Mouse (Mus musculus) testis, adult 2 months (tissue): ENCODE measurements around the gene Cfl1. TPM values are rescaled to one million over a fixed set of nuclear protein-coding genes. Genes with fewer than 3 reads are reported as not detected.
A peak's percentile ranks its signal among the peaks of the same experiment; 100 is the strongest.

Source experiments
- H3K27ac ChIP-seq: fragments of 200-500 bp; 2 replicates; pipeline ENCODE4 v1.5.1; 2012; ENCODE audit warnings: low read depth, low read length; ENCODE audit not compliant: control insufficient read depth, insufficient read depth
- H3K27me3 ChIP-seq: fragments of 200-500 bp; 2 replicates; pipeline ENCODE4 v1.6.1; 2012; ENCODE audit warnings: mild to moderate bottlenecking, low read length, moderate library complexity; ENCODE audit not compliant: control insufficient read depth, insufficient read depth
- H3K36me3 ChIP-seq: fragments of 200-500 bp; 2 replicates; pipeline ENCODE4 v1.6.1; 2012; ENCODE audit warnings: mild to moderate bottlenecking, low read length; ENCODE audit not compliant: control insufficient read depth, insufficient read depth
- H3K4me1 ChIP-seq: fragments of 200-500 bp; 2 replicates; pipeline ENCODE4 v1.6.1; 2012; ENCODE audit warnings: low read length; ENCODE audit not compliant: control insufficient read depth, insufficient read depth
- H3K4me3 ChIP-seq: fragments of 200-500 bp; 2 replicates; pipeline ENCODE4 v1.5.1; 2012; ENCODE audit warnings: low read depth, mild to moderate bottlenecking, low read length, moderate library complexity, mixed read lengths; ENCODE audit not compliant: control insufficient read depth
- CTCF ChIP-seq: fragments of 200-500 bp; IDR thresholded peaks from 2 replicates; pipeline ENCODE4 v1.5.1; 2012; ENCODE audit warnings: low read depth, mild to moderate bottlenecking, inconsistent platforms, low read length, moderate library complexity; ENCODE audit not compliant: control insufficient read depth, insufficient read depth, insufficient replicate concordance
- POLR2A ChIP-seq: fragments of 200-500 bp; IDR thresholded peaks from 2 replicates; pipeline ENCODE4 v1.6.1; 2012; ENCODE audit warnings: low read depth, mild to moderate bottlenecking, inconsistent platforms, low read length, moderate library complexity; ENCODE audit not compliant: control insufficient read depth
- polyA plus RNA-seq: library from polyadenylated mRNA; depleted of rRNA; stranded (reverse); fragments of >200 nt; gene quantifications from 2 replicates; pipeline ENCODE4 v1.2.3, GENCODE M21; 2012; rRNA removed

Cfl1 gene
- polyA plus RNA-seq, 1 experiment: 243 TPM

- Histone ChIP-seq H3K27ac (no peak overlapping the region), H3K4me1 (peaks cover 6% of the 10 kb centered on the region; the same call in 1 of the 2 replicates), H3K4me3 (no peak overlapping the region), H3K27me3 (no peaks in the 10 kb centered on the region), H3K36me3 (no peaks in the 10 kb centered on the region; the same call in 1 of the 2 replicates)
- TF ChIP-seq POLR2A (no peak), CTCF (no peak)
Observed at GRCm38 (mm10) chr19:5525204-5525603, 34.9 kb downstream of the Cfl1 start.

GRCm38 (mm10) chr19:5529325-5530137 is 39.3 kb downstream of the Cfl1 start:
- Histone ChIP-seq H3K4me1 (peaks cover 4% of the 10 kb centered on the region; the same call in 1 of the 2 replicates), H3K36me3 (no peaks in the 10 kb centered on the region; the same call in 1 of the 2 replicates), H3K4me3 (peak overlapping the region; percentile 39), H3K27ac (no peak overlapping the region), H3K27me3 (no peaks in the 10 kb centered on the region)
- no peak for TF ChIP-seq POLR2A
- TF ChIP-seq CTCF: peak; percentile 95

- TF ChIP-seq POLR2A (no peak), CTCF (no peak)
- Histone ChIP-seq H3K4me3 (no peak overlapping the region), H3K36me3 (no peaks in the 10 kb centered on the region; the same call in 1 of the 2 replicates), H3K27me3 (no peaks in the 10 kb centered on the region), H3K4me1 (peaks cover 4% of the 10 kb centered on the region; the same call in 1 of the 2 replicates), H3K27ac (no peak overlapping the region)
Observed at GRCm38 (mm10) chr19:5530138-5530524, 39.9 kb downstream of the Cfl1 start.

GRCm38 (mm10) chr19:5532520-5532919 is 42.3 kb downstream of the Cfl1 start:
- H3K27me3 ChIP-seq: no peaks in the 10 kb centered on the region
- no peaks in the 10 kb centered on the region; the same call in 1 of the 2 replicates for H3K36me3 ChIP-seq
- H3K4me1 ChIP-seq: peaks cover 4% of the 10 kb centered on the region; the same call in 1 of the 2 replicates
- TF ChIP-seq CTCF (no peak), POLR2A (no peak)
- H3K27ac ChIP-seq: no peak overlapping the region
- no peak overlapping the region for H3K4me3 ChIP-seq

- no peaks in the 10 kb centered on the region for H3K4me1 ChIP-seq
- H3K27me3 ChIP-seq: no peaks in the 10 kb centered on the region
- TF ChIP-seq POLR2A (no peak), CTCF (no peak)
- no peaks in the 10 kb centered on the region for H3K36me3 ChIP-seq
- no peak overlapping the region for H3K27ac ChIP-seq
- H3K4me3 ChIP-seq: no peak overlapping the region
Observed at GRCm38 (mm10) chr19:5538786-5539185, 48.5 kb downstream of the Cfl1 start.

GRCm38 (mm10) chr19:5543362-5543761 is 53.1 kb downstream of the Cfl1 start:
- Histone ChIP-seq H3K36me3 (no peaks in the 10 kb centered on the region), H3K4me3 (no peak overlapping the region), H3K4me1 (no peaks in the 10 kb centered on the region), H3K27me3 (no peaks in the 10 kb centered on the region), H3K27ac (no peak overlapping the region)
- no peak for TF ChIP-seq POLR2A
- no peak for TF ChIP-seq CTCF

- H3K27me3 ChIP-seq: no peaks in the 10 kb centered on the region
- H3K4me3 ChIP-seq: no peak overlapping the region
- no peaks in the 10 kb centered on the region for H3K36me3 ChIP-seq
- no peaks in the 10 kb centered on the region for H3K4me1 ChIP-seq
- no peak overlapping the region for H3K27ac ChIP-seq
- TF ChIP-seq CTCF (no peak), POLR2A (no peak)
Observed at GRCm38 (mm10) chr19:5544031-5544430, 53.8 kb downstream of the Cfl1 start.

Other genes starting within 250 kb of the Cfl1 start
- gene Pacs1, start 217.3 kb upstream of the Cfl1 start, polyA plus RNA-seq: 163 and 169 TPM in 2 replicates
- 92.2 and 93.4 TPM in 2 replicates for gene Sf3b2, start 195.0 kb upstream of the Cfl1 start, polyA plus RNA-seq
- gene Gal3st3, start 192.1 kb upstream of the Cfl1 start, polyA plus RNA-seq: 2.2 and 2.4 TPM in 2 replicates
- gene Catsper1, start 154.7 kb upstream of the Cfl1 start, polyA plus RNA-seq: 219 and 262 TPM in 2 replicates
- gene Cst6, start 140.9 kb upstream of the Cfl1 start, polyA plus RNA-seq: 0.85 and 1.5 TPM in 2 replicates
- 24.5 and 26.9 TPM in 2 replicates for gene Eif1ad, start 123.7 kb upstream of the Cfl1 start, polyA plus RNA-seq
- 105 and 120 TPM in 2 replicates for gene Banf1, start 123.3 kb upstream of the Cfl1 start, polyA plus RNA-seq
- 27.4 and 32.8 TPM in 2 replicates for gene Sart1, start 101.8 kb upstream of the Cfl1 start, polyA plus RNA-seq
- gene Tsga10ip, start 87.9 kb upstream of the Cfl1 start, polyA plus RNA-seq: 353 and 423 TPM in 2 replicates
- gene Drap1, start 65.5 kb upstream of the Cfl1 start, polyA plus RNA-seq: 290 and 345 TPM in 2 replicates
- 82.3 and 88.1 TPM in 2 replicates for gene AI837181, start 65.3 kb upstream of the Cfl1 start, polyA plus RNA-seq
- gene Fosl1, start 42.9 kb upstream of the Cfl1 start, polyA plus RNA-seq: 3.2 TPM in 2 replicates
- 0.65 and 0.89 TPM in 2 replicates for gene Ccdc85b, start 32.6 kb upstream of the Cfl1 start, polyA plus RNA-seq
- 70.0 and 71.3 TPM in 2 replicates for gene Fibp, start 29.8 kb upstream of the Cfl1 start, polyA plus RNA-seq
- 0.14 TPM in 1 of 2 replicates, not detected in the other for gene Ctsw, start 21.9 kb upstream of the Cfl1 start, polyA plus RNA-seq
- 17.3 and 17.6 TPM in 2 replicates for gene Efemp2, start 16.5 kb upstream of the Cfl1 start, polyA plus RNA-seq
- gene Mus81, start 2.1 kb upstream of the Cfl1 start, polyA plus RNA-seq: 55.3 and 69.7 TPM in 2 replicates
- 289 and 311 TPM in 2 replicates for gene 1700020D05Rik, start 13.3 kb downstream of the Cfl1 start, polyA plus RNA-seq
- 11.0 and 12.7 TPM in 2 replicates for gene Snx32, start 20.1 kb downstream of the Cfl1 start, polyA plus RNA-seq
- 8.5 and 10.1 TPM in 2 replicates for gene Ovol1, start 70.2 kb downstream of the Cfl1 start, polyA plus RNA-seq
- 15.4 and 16.7 TPM in 2 replicates for gene Ap5b1, start 77.6 kb downstream of the Cfl1 start, polyA plus RNA-seq
- gene Rnaseh2c, start 111.4 kb downstream of the Cfl1 start, polyA plus RNA-seq: 27.3 and 36.7 TPM in 2 replicates
- gene Kat5, start 119.8 kb downstream of the Cfl1 start, polyA plus RNA-seq: 108 and 120 TPM in 2 replicates
- 42.5 and 44.5 TPM in 2 replicates for gene Rela, start 147.0 kb downstream of the Cfl1 start, polyA plus RNA-seq
- gene Sipa1, start 173.3 kb downstream of the Cfl1 start, polyA plus RNA-seq: 5.5 and 9.4 TPM in 2 replicates
- 24.6 and 31.8 TPM in 2 replicates for gene Map3k11, start 198.3 kb downstream of the Cfl1 start, polyA plus RNA-seq
- 63.4 and 67.4 TPM in 2 replicates for gene Pcnx3, start 198.5 kb downstream of the Cfl1 start, polyA plus RNA-seq
- 10.2 and 10.8 TPM in 2 replicates for gene Kcnk7, start 213.9 kb downstream of the Cfl1 start, polyA plus RNA-seq
- gene Ehbp1l1, start 235.9 kb downstream of the Cfl1 start, polyA plus RNA-seq: 105 and 122 TPM in 2 replicates
- gene Fam89b, start 239.2 kb downstream of the Cfl1 start, polyA plus RNA-seq: 256 and 286 TPM in 2 replicates